Mouse (Mus musculus) gastrocnemius, postnatal 14 days (tissue): ENCODE results near the gene Myadm. TPM values are rescaled to one million over a fixed set of nuclear protein-coding genes. Genes with fewer than 3 reads are reported as not detected.

Experiments used
- DNase-seq: peaks from one replicate; pipeline ENCODE4 v3.0.0; 2021; ENCODE audit warnings: mixed read lengths
- intact Hi-C: fragments of 180-260 bp; cut with DNase I; formaldehyde crosslinking; loops from one replicate; pipeline ENCODE4 v1.15.1; 2025; ENCODE audit warnings: low total_unique reads
- total RNA-seq, 2 experiments: library from RNA; stranded (reverse); gene quantifications; 2 replicates each; pipeline ENCODE4 v1.2.3; 2021

Gene Myadm
- total RNA-seq, 2 experiments from 2014 or later: 65.0 to 76.7 TPM

DNA sequence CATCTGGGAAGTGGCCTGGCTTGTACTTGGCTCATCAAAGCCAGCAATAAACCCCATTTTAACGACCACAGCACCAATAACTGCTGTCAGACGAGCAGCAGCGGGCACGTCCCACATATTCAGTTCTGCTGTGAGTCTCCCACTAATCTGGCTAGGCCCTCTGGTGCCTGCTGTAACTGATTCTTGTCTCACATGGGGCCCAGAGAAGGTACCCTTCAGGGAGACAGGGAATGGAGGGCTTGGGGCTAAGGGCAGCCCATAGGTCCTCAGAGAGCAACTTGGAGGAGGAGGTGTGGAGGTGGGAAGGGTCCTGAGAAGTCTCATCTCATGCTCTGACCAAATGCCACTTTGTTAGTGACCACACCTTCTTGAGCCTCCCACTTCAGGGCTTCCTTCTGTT is 19.8 kb downstream of the Myadm start:
- intact Hi-C loops: no loop called here
- no peak for DNase-seq

DNA sequence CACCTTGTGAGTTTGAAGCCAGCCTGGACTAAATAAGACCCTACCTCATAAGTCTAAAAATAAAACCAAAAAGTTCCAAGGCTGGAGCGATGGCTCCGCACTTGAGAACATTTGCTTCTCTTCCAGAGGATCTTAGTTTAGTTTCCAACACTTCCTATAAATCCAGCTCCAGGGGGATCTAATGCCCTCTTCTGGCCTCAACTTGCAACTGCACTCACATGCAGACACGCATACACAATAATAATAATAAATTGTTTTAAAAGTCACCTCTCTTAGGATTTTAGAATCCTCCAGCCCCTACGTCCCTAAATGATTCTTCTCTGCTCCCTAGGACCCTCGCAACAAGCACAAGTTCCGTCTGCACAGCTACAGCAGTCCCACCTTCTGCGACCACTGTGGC is 21.4 kb downstream of the Myadm start:
- intact Hi-C loops: no loop called here
- no peak for DNase-seq

DNA sequence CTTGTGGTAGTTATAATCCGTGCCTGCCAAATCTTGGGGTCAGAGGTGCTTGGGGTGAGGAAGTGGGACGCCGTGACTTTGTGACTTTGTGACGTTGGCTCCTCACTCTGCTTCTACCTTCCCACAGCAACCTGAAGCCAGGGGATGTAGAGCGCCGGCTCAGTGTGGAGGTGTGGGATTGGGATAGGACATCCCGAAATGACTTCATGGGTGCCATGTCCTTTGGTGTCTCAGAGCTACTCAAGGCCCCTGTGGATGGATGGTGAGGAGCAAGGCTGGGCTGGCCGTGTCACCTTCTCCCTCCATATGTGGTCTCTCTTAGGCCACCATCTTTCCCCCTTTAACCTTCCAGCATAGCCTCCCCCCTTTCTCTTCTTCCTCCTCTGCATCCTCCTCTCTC is 24.7 kb downstream of the Myadm start:
- DNase-seq: no peak
- intact Hi-C loops: no loop called here

DNA sequence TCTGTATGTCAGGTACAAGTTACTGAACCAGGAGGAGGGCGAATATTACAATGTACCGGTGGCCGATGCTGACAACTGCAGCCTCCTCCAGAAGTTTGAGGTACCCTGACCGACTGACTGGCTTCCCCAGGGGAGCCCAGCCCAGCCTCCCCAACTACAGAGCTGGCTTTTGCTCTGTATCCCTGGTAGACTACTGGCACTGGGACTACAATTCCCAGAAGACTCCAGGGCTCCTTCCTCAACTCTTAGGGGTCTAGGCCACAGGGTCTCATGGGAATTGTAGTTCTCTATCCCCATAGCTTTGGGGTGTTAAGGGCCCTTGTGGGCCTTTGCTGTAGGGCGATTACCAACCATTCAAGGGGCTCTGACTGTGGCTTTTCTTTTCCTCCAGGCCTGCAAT is 25.2 kb downstream of the Myadm start:
- intact Hi-C loops: no loop called here
- DNase-seq: no peak

DNA sequence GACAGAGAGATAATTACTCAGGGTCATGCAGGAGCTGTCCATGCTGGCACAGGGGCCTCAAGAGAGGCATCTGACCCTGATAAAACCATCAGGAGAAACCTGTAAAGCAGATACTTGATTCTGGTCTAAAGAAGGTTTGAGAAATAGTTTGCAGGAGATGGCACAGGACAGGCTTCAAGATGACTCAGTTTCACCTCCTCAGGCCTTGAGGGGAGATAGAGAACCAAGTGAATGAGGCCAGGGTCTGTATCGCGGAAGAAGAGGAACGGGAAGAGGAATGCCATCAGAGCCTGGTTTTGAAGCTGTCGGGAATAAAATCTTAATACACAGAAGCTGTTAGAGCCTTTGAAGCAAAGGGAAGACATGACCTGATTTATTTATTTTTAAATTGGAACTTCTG is 28.8 kb downstream of the Myadm start:
- DNase-seq: no peak
- intact Hi-C loops: no loop called here

DNA sequence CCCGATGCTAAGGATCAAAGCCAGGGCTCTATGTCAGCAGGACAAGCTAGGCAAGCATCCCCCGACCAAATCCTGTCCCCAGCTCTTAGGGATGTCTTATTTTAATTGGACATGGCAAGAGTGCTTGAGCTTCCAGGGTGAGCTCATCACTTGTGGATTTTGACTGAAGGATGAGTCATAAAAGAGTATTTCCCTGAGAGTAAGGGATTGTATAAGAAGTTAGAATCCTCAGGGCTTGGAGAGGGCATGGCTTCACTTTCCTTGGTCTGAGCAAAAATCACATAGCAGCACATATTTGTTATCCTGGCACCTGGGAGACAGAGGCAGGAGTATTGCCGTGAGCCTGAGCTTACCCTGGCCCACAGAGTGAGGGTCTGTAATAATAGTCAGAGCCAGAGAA is 32.0 kb downstream of the Myadm start:
- no peak for DNase-seq
- intact Hi-C loops: no loop called here

DNA sequence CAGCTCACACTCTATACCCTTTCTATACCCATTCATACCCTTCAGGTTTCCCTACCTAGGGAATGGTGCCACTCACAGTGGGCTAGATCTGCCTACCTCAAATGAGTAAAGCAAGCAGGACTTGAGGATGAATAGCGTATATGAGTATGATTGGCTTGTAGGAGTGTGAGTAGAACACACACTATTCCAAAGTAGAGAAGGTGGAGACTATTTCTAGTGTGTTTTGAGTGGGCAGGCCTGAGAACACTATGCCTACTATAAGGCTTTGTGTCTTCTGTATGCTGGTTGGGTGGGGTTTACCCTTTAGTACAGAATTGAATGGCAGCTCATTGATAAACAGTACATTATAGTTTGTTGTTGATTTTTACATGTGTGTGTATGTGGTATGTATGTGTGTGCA is 34.9 kb downstream of the Myadm start:
- DNase-seq: no peak
- intact Hi-C loops: no loop called here

- no peak for DNase-seq
- intact Hi-C loops: no loop called here
Observed at GRCm38 (mm10) chr7:3327961-3328360, 39.1 kb downstream of the Myadm start.

DNA sequence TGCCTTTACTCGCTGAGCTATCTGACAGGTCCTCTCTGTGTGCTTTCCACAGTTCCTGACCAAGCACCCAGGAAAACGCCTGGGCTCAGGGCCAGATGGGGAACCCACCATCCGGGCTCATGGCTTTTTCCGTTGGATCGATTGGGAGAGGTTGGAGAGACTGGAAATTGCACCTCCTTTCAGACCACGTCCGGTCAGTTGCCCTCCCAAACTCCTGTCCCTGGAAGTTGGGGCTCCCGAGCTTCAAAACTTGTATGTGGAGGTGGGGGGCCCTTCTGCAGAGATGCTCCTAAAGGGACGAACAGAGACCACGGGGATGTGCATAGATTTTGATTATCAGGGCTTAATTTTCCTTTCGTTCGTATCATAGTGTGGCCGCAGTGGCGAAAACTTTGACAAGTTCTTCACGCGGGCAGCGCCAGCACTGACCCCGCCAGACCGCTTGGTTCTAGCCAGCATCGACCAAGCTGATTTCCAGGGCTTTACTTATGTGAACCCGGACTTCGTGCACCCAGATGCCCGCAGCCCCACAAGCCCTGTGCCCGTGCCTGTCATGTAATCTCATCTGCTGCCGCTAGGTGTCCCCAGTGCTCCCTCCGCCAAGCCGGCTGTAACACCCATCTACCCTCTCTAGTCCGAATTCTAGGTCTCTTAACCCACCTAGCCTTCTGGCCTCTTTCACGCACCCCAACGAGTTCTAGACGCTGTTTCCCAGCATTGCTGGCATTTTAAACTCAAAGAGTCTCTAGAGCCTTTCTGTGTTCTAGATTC is 41.1 kb downstream of the Myadm start:
- DNase-seq: peak; percentile 68
- intact Hi-C loops: loop anchor here (2.0 kb wide), 1 partner anchor 121 kb away; no protein-coding TSS in a partner anchor

DNA sequence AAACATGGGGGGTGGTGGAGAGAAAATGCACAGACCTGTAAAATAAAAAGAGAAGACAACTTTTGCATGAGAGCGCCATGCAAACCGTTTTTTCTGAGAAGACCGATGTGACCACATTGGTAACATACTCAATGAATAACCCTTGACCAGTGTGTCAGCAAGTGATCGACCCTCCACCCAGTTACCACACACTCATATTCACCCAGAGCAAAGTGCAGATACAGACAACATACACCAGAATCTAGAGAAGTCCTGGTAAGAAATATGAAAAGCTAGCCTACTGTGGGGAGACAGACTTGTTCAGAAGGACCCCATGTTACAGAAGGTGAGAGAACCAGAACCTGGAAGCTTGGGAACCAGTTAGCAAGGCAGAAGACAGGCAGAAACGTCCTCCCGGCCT is 42.3 kb downstream of the Myadm start:
- intact Hi-C loops: loop anchor here (2.0 kb wide), 1 partner anchor 120 kb away; no protein-coding TSS in a partner anchor
- DNase-seq: no peak

DNA sequence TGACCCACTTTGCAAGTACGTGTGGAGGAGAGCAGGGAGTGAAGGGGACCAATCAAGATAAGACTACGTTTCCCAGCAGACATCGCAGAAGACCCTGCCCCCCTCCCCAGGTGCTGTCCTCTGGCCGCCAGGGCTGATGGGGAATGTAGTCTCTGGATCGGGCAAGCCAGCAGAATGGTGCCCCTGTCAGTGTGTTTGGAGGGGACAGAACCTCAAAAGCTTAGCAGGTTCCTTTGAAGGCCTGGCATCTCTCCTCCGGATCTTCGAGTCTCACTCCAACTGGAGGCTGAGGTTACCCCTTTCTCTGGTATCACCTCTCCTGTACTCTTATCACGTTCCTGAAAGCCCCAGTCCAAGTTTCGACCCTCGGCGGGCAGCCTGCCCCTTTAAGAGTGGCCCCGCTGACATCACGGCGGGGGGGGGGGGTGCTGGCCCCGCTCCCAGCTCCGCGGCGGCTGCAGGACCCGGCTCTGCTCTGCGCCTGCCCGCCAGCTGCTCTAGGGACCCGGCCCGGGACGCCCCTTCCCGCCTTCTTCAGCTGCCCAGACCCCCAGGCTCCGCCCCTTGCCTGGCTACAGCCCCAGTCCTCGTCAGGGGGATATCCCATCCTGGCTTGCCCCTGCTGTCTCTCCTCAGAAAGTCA is 42.8 kb downstream of the Myadm start:
- peak; percentile 83 for DNase-seq
- intact Hi-C loops: loop anchor here (2.0 kb wide), 1 partner anchor 119 kb away; no protein-coding TSS in a partner anchor

DNA sequence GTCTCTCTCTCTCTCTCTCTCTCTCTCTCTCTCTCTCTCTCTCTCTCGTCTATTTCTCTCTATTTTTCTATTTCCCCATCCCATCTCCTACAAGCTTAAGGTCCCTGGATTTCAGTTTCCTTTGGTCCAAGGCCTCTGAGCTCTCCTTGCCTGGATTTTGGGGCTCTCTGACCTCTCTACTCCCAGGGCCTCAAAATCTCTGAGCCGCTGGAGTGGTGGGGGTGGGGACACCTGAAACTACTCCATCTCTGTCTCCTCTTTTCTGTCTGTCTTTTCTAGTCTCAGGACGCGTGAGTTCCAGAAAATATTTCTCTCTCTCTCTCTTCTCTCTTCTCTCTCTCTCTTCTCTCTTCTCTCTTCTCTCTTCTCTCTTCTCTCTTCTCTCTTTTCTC is 43.3 kb downstream of the Myadm start:
- intact Hi-C loops: no loop called here
- DNase-seq: no peak

DNA sequence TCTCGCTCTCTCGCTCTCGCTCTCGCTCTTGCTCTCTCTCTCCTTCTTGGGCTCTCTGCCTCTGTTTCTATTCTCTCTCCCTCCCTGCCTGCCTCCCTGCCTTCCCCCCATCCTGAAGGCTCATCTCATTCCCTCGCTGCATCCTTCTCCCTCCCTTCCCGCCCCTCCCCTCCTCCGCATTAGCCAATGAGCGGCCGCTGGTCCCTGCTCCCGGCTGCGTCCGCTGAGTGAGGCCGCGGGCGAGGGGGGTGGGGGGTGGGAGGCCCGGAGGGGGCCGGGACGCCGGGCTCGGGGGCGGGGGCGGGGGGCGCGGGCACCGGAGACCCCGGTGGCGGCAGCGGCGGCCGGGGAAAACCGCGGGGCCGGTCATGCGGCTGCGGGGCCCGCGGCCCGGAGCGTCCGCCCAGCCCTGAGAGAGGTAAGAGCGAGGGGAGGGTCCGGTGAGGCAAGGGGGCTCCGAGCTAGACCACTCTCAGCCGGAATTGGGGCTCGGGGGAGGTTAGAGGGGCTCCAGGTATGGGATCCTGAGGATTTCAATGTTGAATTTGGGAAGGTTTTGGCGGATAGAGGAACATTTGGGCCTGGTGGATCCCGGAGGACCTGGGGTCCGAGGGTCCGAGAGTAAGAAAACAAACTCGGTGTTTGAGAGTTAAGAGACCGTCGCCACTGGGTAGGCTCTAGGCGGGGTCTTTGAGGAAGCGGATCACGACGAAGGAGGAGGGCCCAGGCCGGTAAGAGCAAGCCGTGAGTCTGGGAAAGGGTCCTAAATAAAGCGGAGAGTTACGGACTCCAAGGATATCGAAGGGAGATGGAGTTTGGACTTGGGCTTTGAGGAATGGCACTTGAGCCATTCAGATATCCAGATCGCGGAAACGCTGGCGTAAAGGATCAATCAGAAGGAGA is 44.0 kb downstream of the Myadm start, which contains the start of gene Cacng7:
TSS of gene Cacng7 (plus strand) at position 337 of the 903 bp plus-strand sequence.
- DNase-seq: peak; percentile 46
- intact Hi-C loops: no loop called here

DNA sequence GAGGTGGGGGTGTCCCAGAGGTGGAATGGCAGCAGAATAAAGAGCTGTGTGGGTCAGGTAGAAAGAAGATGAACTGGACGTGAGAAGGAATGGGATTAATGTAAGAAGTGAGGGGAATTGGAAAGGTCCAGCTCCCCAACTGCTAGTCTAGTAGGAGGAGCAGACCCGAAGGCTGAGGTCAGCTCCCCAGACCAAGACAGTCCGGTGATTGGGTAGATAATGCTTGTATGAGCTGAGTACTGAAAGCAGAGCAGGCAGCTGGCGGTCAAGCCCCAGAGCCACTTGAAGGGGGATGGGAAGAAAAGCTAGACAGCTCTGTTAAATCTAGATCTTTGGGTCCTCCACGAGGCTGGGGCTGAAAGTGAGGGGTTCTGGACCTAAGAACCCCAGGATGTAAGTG is 44.7 kb downstream of the Myadm start:
- no peak for DNase-seq
- intact Hi-C loops: no loop called here

DNA sequence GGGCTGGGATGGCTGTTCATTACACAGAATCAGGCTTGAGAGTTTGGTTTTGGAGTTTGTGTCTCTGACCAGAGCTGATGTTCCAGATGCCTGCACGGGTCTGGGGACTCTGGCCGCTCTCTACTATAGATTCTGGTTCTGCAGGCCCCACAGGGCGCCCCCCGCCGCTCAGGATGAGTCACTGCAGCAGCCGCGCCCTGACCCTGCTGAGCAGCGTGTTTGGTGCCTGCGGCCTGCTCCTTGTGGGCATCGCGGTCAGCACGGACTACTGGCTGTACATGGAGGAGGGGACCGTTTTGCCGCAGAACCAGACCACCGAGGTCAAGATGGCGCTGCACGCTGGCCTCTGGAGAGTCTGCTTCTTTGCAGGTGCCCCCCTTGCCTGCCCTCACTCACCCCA is 47.5 kb downstream of the Myadm start:
- intact Hi-C loops: no loop called here

DNA sequence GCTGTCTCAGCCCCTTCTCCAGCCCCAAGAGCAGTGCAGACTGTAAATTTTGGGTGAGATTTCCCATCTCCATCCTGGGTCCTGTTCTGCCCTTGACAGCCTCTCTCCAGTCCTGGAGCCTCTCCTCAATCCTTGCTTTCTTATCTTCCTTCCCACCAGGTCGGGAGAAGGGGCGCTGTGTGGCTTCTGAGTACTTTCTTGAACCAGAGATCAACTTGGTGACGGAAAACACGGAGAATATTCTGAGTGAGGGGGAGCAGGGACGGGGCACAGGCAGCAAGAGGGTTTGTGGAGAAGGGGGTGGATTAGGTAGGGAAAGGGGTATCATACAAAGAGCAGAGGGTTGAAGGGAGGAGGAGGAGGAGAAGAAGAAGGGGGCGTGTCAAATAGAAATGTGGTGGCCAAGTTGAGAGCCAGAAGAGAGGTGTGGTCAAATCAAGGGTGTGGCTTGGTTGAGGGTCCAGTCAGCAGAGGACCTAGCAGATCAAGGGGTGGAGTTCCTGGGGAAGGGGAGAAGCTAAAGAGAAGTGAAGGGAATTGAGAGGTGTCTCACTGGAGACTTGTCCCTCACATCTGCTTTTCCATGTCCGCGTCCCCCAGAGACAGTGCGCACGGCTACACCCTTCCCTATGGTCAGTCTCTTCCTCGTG is 49.5 kb downstream of the Myadm start:
- DNase-seq: no peak
- intact Hi-C loops: no loop called here

More for the DNA sequence above, 47.5 kb downstream of the Myadm start:
- no peak for DNase-seq

DNA sequence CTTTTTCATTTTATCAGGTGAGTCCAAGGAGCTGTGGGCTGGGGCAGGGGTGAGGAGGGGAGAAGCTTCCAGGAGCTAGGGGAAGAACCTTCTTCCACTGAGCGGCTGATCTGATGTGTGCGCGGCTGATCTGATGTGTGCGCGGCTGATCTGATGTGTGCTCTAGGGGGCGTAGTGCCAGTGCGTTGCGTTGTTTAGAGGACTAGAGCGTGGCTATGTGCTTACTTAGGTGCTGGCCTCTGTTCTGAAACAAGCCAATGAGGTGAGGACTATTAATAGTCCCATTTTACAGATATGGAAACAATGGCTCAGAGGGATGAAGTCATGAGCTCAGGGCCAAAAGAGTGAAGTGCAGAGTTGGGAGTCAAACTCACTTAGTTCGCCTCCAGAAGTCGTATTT is 50.1 kb downstream of the Myadm start:
- intact Hi-C loops: no loop called here

GRCm38 (mm10) chr7:3343861-3344260 is 55.0 kb downstream of the Myadm start:
- intact Hi-C loops: no loop called here
- no peak for DNase-seq

More for the DNA sequence above, 50.1 kb downstream of the Myadm start:
- DNase-seq: no peak

DNA sequence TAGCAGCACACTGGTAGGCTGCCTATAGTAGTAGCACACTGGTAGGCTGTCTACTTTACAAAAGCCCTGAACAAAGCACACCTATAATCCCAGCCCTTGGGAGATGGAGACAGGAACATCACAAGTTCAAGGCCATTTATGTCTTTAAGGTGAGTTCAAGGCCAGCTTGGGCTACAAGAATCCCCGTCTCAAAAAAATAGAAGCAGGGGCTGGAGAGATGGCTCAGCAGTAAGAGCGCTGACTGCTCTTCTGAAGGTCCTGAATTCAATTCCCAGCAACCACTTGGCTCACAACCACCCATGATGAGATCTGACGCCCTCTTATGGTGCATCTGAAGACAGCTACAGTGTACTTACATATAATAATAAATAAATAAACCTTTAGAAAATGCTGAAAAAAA is 56.4 kb downstream of the Myadm start:
- DNase-seq: no peak
- intact Hi-C loops: no loop called here
